Mouse (Mus musculus) neural tube, embryonic 14.5 days (tissue): ENCODE measurements around the gene Hoxd3. TPM values are rescaled to one million over a fixed set of nuclear protein-coding genes. Genes with fewer than 3 reads are reported as not detected.

ENCODE experiments used
- ATAC-seq: fragments of 200-750 bp; cut with Nextera tagmentation; 2 replicates; pipeline ENCODE4 v1.8.0; 2017; ENCODE audit warnings: low read depth, mild to moderate bottlenecking, moderate TSS enrichment, moderate library complexity
- H3K27ac ChIP-seq: fragments of 300-500 bp; sonication (generic); 2 replicates; pipeline ENCODE4 v1.5.1; 2014; ENCODE audit warnings: low read depth, mild to moderate bottlenecking, control low read depth, low read length, moderate library complexity, mixed read lengths
- H3K27me3 ChIP-seq: fragments of 300-500 bp; sonication (generic); 2 replicates; pipeline ENCODE4 v1.6.1; 2014; ENCODE audit warnings: low read length; ENCODE audit not compliant: control insufficient read depth, insufficient read depth
- H3K36me3 ChIP-seq: fragments of 300-500 bp; sonication (generic); 2 replicates; pipeline ENCODE4 v1.6.1; 2014; ENCODE audit warnings: low read length, mixed read lengths; ENCODE audit not compliant: control insufficient read depth, insufficient read depth
- H3K4me1 ChIP-seq: fragments of 300-500 bp; sonication (generic); 2 replicates; pipeline ENCODE4 v1.6.1; 2014; ENCODE audit warnings: low read length; ENCODE audit not compliant: control insufficient read depth, insufficient read depth
- H3K4me2 ChIP-seq: fragments of 300-500 bp; sonication (generic); 2 replicates; pipeline ENCODE4 v1.6.1; 2014; ENCODE audit warnings: mild to moderate bottlenecking, low read depth, low read length, control low read depth
- H3K4me3 ChIP-seq: fragments of 300-500 bp; sonication (generic); 2 replicates; pipeline ENCODE4 v1.5.1; 2014; ENCODE audit warnings: low read depth, low read length, control low read depth, mixed read lengths
- H3K9ac ChIP-seq: fragments of 300-500 bp; sonication (generic); replicated peaks from 2 replicates; pipeline ENCODE4 v1.6.1; 2014; ENCODE audit warnings: low read depth, mild to moderate bottlenecking, control low read depth, low read length, mixed read lengths
- H3K9me3 ChIP-seq: fragments of 300-500 bp; sonication (generic); 2 replicates; pipeline ENCODE4 v1.6.1; 2016; ENCODE audit warnings: low read length; ENCODE audit not compliant: control insufficient read depth
- WGBS: fragments of 180-500 bp; shearing (Covaris S2); extraction: QIAGEN DNeasy Blood & Tissue Kit; methylation state at CpG from one replicate; pipeline ENCODE4 v1.1.7; 2014; 5-methylcytosine and 5-hydroxymethylcytosine counted together
- polyA plus RNA-seq: library from polyadenylated mRNA; unstranded; fragments of >200 nt; fragmentation: Nextera tagmentation; extraction: Ambion mirVana; gene quantifications from 2 replicates; pipeline ENCODE4 v1.2.1, GENCODE M21; 2014

Gene Hoxd3
- polyA plus RNA-seq, 1 experiment from 2014 or later: 13.5 TPM

GRCm38 (mm10) chr2:74689574-74690337 lies 22.0 kb upstream of the Hoxd3 start:
- peaks cover 19% of the 10 kb centered on the region for H3K27me3 ChIP-seq
- no peaks in the 10 kb centered on the region; the same call in 1 of the 2 replicates for H3K4me1 ChIP-seq
- H3K4me3 ChIP-seq: peak overlapping the region; percentile 33
- peak overlapping the region; percentile 56 for H3K9ac ChIP-seq
- 0 out of 2 replicates have a peak, but pooled peaks have one; percentile 6 for ATAC-seq
- H3K36me3 ChIP-seq: no peaks in the 10 kb centered on the region
- peak overlapping the region; percentile 44 for H3K4me2 ChIP-seq
- under 1% methylated on average over 24 of the region's 24 CpGs for WGBS
- peak overlapping the region; percentile 83 for H3K27ac ChIP-seq
- no peaks in the 10 kb centered on the region for H3K9me3 ChIP-seq

- no peak for ATAC-seq
- no peaks in the 10 kb centered on the region for H3K36me3 ChIP-seq
- no peaks in the 10 kb centered on the region for H3K9me3 ChIP-seq
- peak overlapping the region; percentile 83 for H3K27ac ChIP-seq
- peak overlapping the region; percentile 74 for H3K4me2 ChIP-seq
- no peaks in the 10 kb centered on the region; the same call in 1 of the 2 replicates for H3K4me1 ChIP-seq
- peak overlapping the region; percentile 56; the same call in 1 of the 2 replicates for H3K9ac ChIP-seq
- WGBS: 6% methylated on average over 8 of the region's 8 CpGs
- peaks cover 17% of the 10 kb centered on the region for H3K27me3 ChIP-seq
- peak overlapping the region; percentile 39 for H3K4me3 ChIP-seq
Observed at GRCm38 (mm10) chr2:74690338-74690716, 21.4 kb upstream of the Hoxd3 start.

GRCm38 (mm10) chr2:74691022-74691951 lies 20.4 kb upstream of the Hoxd3 start, which contains the start of gene Hoxd10:
TSS of gene Hoxd10 (plus strand) at chr2:74691924.
- H3K9ac ChIP-seq: peak within 1 kb of the TSS; percentile 66
- H3K27me3 ChIP-seq: peaks cover 17% of the 10 kb centered on the region
- H3K4me3 ChIP-seq: peak within 1 kb of the TSS; percentile 39
- peak; percentile 81 for ATAC-seq
- WGBS: under 1% methylated on average over 56 of the region's 56 CpGs
- no peaks in the 10 kb centered on the region for H3K36me3 ChIP-seq
- peak within 1 kb of the TSS; percentile 74 for H3K4me2 ChIP-seq
- H3K4me1 ChIP-seq: no peaks in the 10 kb centered on the region; the same call in 1 of the 2 replicates
- H3K9me3 ChIP-seq: no peaks in the 10 kb centered on the region
- peak within 1 kb of the TSS; percentile 70 for H3K27ac ChIP-seq

GRCm38 (mm10) chr2:74691995-74692807 lies 19.5 kb upstream of the Hoxd3 start:
- Histone ChIP-seq H3K27ac (peak overlapping the region; percentile 70), H3K4me3 (peak overlapping the region; percentile 39), H3K27me3 (peaks cover 12% of the 10 kb centered on the region), H3K9ac (peak overlapping the region; percentile 66), H3K4me1 (peaks cover 3% of the 10 kb centered on the region; the same call in 1 of the 2 replicates), H3K4me2 (peak overlapping the region; percentile 74), H3K9me3 (no peaks in the 10 kb centered on the region), H3K36me3 (no peaks in the 10 kb centered on the region)
- no peak for ATAC-seq
- WGBS: 2% methylated on average over 35 of the region's 35 CpGs

- 2% methylated on average over 20 of the region's 20 CpGs for WGBS
- peak overlapping the region; percentile 39 for H3K4me3 ChIP-seq
- peak overlapping the region; percentile 74 for H3K4me2 ChIP-seq
- H3K27ac ChIP-seq: peak overlapping the region; percentile 70
- peaks cover 9% of the 10 kb centered on the region for H3K27me3 ChIP-seq
- no peak for ATAC-seq
- no peaks in the 10 kb centered on the region for H3K9me3 ChIP-seq
- peaks cover 5% of the 10 kb centered on the region; the same call in 1 of the 2 replicates for H3K4me1 ChIP-seq
- H3K9ac ChIP-seq: peak overlapping the region; percentile 66
- H3K36me3 ChIP-seq: no peaks in the 10 kb centered on the region
Observed at GRCm38 (mm10) chr2:74692808-74693431, 18.8 kb upstream of the Hoxd3 start.

GRCm38 (mm10) chr2:74693432-74693827 lies 18.3 kb upstream of the Hoxd3 start:
- Histone ChIP-seq H3K9me3 (no peaks in the 10 kb centered on the region), H3K4me3 (peak overlapping the region; percentile 39), H3K27ac (peak overlapping the region; percentile 70), H3K4me2 (peak overlapping the region; percentile 74), H3K9ac (peak overlapping the region; percentile 66; the same call in 1 of the 2 replicates), H3K4me1 (peaks cover 5% of the 10 kb centered on the region; the same call in 1 of the 2 replicates), H3K36me3 (no peaks in the 10 kb centered on the region), H3K27me3 (peaks cover 9% of the 10 kb centered on the region)
- 10% methylated on average over 4 of the region's 4 CpGs for WGBS
- no peak for ATAC-seq

GRCm38 (mm10) chr2:74694066-74694465 lies 17.7 kb upstream of the Hoxd3 start:
- Histone ChIP-seq H3K4me3 (peak overlapping the region; percentile 39), H3K27ac (peak overlapping the region; percentile 70)

More at GRCm38 (mm10) chr2:74694066-74694465, 17.7 kb upstream of the Hoxd3 start:
- peak overlapping the region; percentile 74 for H3K4me2 ChIP-seq
- peak overlapping the region; percentile 66; the same call in 1 of the 2 replicates for H3K9ac ChIP-seq
- WGBS: 3% methylated on average over 16 of the region's 16 CpGs
- no peak for ATAC-seq
- peaks cover 9% of the 10 kb centered on the region; the same call in 1 of the 2 replicates for H3K27me3 ChIP-seq
- no peaks in the 10 kb centered on the region for H3K36me3 ChIP-seq
- no peaks in the 10 kb centered on the region for H3K9me3 ChIP-seq
- H3K4me1 ChIP-seq: peaks cover 5% of the 10 kb centered on the region; the same call in 1 of the 2 replicates
